Mouse (Mus musculus): Measurements from ENCODE around the gene Ppm1b. TPM values are rescaled to one million over a fixed set of nuclear protein-coding genes. Genes with fewer than 3 reads are reported as not detected.

Ppm1b gene
- total and polyA plus RNA-seq, 3 experiments: 45.7 to 51.6 TPM; not detected in 1

DNA sequence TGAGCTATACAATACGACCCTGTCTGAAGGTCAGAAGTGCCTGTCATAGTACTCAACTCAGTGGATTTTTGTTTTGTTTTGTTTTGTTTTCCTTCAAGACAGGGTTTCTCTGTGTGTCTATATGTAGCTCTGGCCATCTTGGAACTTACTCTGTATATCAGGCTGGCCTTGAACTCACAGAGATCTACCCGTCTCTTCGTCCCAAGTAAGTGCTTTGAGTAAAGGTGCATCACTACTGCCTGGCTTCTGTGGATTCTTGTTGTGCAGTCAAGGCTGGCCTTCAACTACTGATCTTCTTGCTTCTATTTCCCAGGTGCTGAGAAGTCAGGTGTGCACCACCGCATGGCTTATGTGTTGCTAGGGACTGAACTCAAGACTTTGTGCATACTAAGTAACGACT lies 4.0 kb upstream of the Ppm1b start:
- no peaks in the 10 kb centered on the region for H3K9me3 ChIP-seq (replicated peaks; ENCODE audit: insufficient read depth, low read length)
- no peak for TF ChIP-seq MXI1 (IDR thresholded peaks at IDR 0.05; ENCODE audit: low read depth, low read length)
- no peak for TF ChIP-seq RAD21 (IDR thresholded peaks at IDR 0.05; ENCODE audit: low read depth, low read length)
- no peak for TF ChIP-seq E2F4 (IDR thresholded peaks at IDR 0.05; ENCODE audit: borderline replicate concordance, low read depth, low read length)
- no peak for TF ChIP-seq KAT2A (conservative IDR thresholded peaks at IDR 0.05; ENCODE audit: low read depth, low read length)
- no peak for DNase-seq (ENCODE audit: low read depth, low spot score)

DNA sequence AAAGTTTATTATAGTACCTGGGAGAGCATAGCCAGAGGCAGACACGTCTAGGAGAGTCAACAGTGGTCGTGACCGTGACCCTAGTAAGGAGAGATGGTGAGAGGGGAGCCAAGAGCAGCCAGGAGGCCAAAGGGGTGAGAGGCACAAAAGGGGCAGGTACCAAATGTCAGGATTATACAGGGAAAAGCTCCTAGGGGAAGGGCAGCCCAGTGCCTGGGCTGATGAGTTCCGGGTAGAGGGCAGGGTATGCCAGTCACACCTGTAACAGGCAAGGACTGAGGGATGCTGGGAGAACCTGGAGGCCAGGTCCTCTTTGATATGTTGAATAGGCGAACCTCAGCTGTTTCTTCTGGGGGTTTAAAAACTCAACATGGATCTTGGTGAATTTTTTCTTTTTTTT lies 2.8 kb upstream of the Ppm1b start:
- no peak overlapping the region for H3K9ac ChIP-seq (ENCODE audit: control insufficient read depth, low read depth, low read length, poor library complexity, severe bottlenecking)
- no peaks in the 10 kb centered on the region for H3K27me3 ChIP-seq (ENCODE audit: control insufficient read depth in 1 of 2, insufficient read depth in 2 of 2, low read length in 2 of 2)
- DNase-seq (ENCODE audit: low read depth, low spot score): no peak
- H3K27ac ChIP-seq (ENCODE audit: control insufficient read depth, low read depth, low read length): no peak overlapping the region
- H3K4me3 ChIP-seq (ENCODE audit: control insufficient read depth in 1 of 2, insufficient read depth in 1 of 2, low read depth in 2 of 2, low read length in 2 of 2): no peak overlapping the region
- H3K79me2 ChIP-seq (ENCODE audit: control insufficient read depth, insufficient read depth, low read length, poor library complexity): peaks cover 9% of the 10 kb centered on the region
- H3K4me1 ChIP-seq (ENCODE audit: control insufficient read depth in 1 of 2, insufficient read depth in 2 of 2, low read length in 2 of 2): peaks cover 0 to 12% of the 10 kb centered on the region in 2 experiments; a peak in 2 of 4 replicates
- no peaks in the 10 kb centered on the region for H3K9me3 ChIP-seq (replicated peaks; ENCODE audit: insufficient read depth, low read length)
- peaks cover 0 to 13% of the 10 kb centered on the region in 2 experiments; a peak in 2 of 4 replicates for H3K36me3 ChIP-seq (ENCODE audit: control insufficient read depth in 1 of 2, insufficient read depth in 2 of 2, low read length in 2 of 2)
- no peak for TF ChIP-seq MEF2A (IDR thresholded peaks at IDR 0.05; ENCODE audit: extremely low read depth, insufficient replicate concordance, low read depth, low read length, poor library complexity, severe bottlenecking)
- TF ChIP-seq TBP (IDR thresholded peaks at IDR 0.05; ENCODE audit: low read depth, low read length): no peak
- TF ChIP-seq MAFK (IDR thresholded peaks at IDR 0.05; ENCODE audit: borderline replicate concordance, low read depth, low read length): no peak

More for the DNA sequence above, 4.0 kb upstream of the Ppm1b start:
- H3K27ac ChIP-seq (ENCODE audit: control insufficient read depth, low read depth, low read length): no peak overlapping the region
- H3K79me2 ChIP-seq (ENCODE audit: control insufficient read depth, insufficient read depth, low read length, poor library complexity): no peaks in the 10 kb centered on the region
- H3K4me3 ChIP-seq (ENCODE audit: control insufficient read depth in 1 of 2, insufficient read depth in 1 of 2, low read depth in 2 of 2, low read length in 2 of 2): no peak overlapping the region
- H3K27me3 ChIP-seq (ENCODE audit: control insufficient read depth in 1 of 2, insufficient read depth in 2 of 2, low read length in 2 of 2): no peaks in the 10 kb centered on the region
- peaks cover 0 to 13% of the 10 kb centered on the region in 2 experiments; a peak in 2 of 4 replicates for H3K36me3 ChIP-seq (ENCODE audit: control insufficient read depth in 1 of 2, insufficient read depth in 2 of 2, low read length in 2 of 2)
- no peak overlapping the region for H3K9ac ChIP-seq (ENCODE audit: control insufficient read depth, low read depth, low read length, poor library complexity, severe bottlenecking)
- peaks cover 0 to 12% of the 10 kb centered on the region in 2 experiments; a peak in 2 of 4 replicates for H3K4me1 ChIP-seq (ENCODE audit: control insufficient read depth in 1 of 2, insufficient read depth in 2 of 2, low read length in 2 of 2)

DNA sequence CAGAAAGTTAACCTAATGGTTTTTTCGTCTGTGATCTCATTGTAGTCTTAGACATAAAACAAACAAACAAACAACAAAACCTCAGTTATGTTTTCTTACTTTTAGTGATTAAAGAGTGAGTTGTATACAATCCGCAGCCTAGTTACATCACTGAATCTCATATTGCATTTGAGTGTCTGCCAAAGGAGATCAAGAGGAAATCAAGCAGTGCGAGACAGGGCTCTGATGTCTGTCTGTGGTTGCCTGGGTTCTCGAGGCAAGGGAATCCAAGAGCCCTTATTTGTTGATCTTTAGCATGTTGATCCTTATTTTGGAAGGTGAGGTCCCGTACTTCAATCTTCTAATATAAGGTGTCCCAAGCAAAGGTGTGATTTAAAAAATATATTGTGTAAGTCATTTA lies 1.7 kb upstream of the Ppm1b start:
- Histone ChIP-seq H3K79me2 (ENCODE audit: control insufficient read depth, insufficient read depth, low read length, poor library complexity) (peaks cover 19% of the 10 kb centered on the region), H3K9ac (ENCODE audit: control insufficient read depth, low read depth, low read length, poor library complexity, severe bottlenecking) (no peak overlapping the region), H3K27ac (ENCODE audit: control insufficient read depth, low read depth, low read length) (no peak overlapping the region), H3K9me3 (replicated peaks; ENCODE audit: insufficient read depth, low read length) (no peaks in the 10 kb centered on the region), H3K4me3 (ENCODE audit: control insufficient read depth in 1 of 2, insufficient read depth in 1 of 2, low read depth in 2 of 2, low read length in 2 of 2) (no peak overlapping the region), H3K27me3 (ENCODE audit: control insufficient read depth in 1 of 2, insufficient read depth in 2 of 2, low read length in 2 of 2) (no peaks in the 10 kb centered on the region), H3K4me1 (ENCODE audit: control insufficient read depth in 1 of 2, insufficient read depth in 2 of 2, low read length in 2 of 2) (peaks cover 2 to 9% of the 10 kb centered on the region in 2 experiments; a peak in 3 of 4 replicates), H3K36me3 (ENCODE audit: control insufficient read depth in 1 of 2, insufficient read depth in 2 of 2, low read length in 2 of 2) (peaks cover 0 to 15% of the 10 kb centered on the region in 2 experiments; a peak in 2 of 4 replicates)
- TF ChIP-seq JUND (IDR thresholded peaks at IDR 0.05; ENCODE audit: low read depth, low read length) (no peak), USF2 (IDR thresholded peaks at IDR 0.05; ENCODE audit: borderline replicate concordance in 1 of 2, insufficient read depth in 1 of 2, low read depth in 1 of 2, low read length in 2 of 2) (no peak), ZKSCAN1 (IDR thresholded peaks at IDR 0.05; ENCODE audit: low read depth, low read length) (no peak)
- no peak for DNase-seq (ENCODE audit: low read depth, low spot score)

Data from MEL (cell line).